Mouse (Mus musculus): ENCODE measurements around the gene Cers6. TPM values are rescaled to one million over a fixed set of nuclear protein-coding genes. Genes with fewer than 3 reads are reported as not detected.

Cers6 gene
- polyA plus RNA-seq, 1 experiment from 2014 or later, result 88.4 TPM

DNA sequence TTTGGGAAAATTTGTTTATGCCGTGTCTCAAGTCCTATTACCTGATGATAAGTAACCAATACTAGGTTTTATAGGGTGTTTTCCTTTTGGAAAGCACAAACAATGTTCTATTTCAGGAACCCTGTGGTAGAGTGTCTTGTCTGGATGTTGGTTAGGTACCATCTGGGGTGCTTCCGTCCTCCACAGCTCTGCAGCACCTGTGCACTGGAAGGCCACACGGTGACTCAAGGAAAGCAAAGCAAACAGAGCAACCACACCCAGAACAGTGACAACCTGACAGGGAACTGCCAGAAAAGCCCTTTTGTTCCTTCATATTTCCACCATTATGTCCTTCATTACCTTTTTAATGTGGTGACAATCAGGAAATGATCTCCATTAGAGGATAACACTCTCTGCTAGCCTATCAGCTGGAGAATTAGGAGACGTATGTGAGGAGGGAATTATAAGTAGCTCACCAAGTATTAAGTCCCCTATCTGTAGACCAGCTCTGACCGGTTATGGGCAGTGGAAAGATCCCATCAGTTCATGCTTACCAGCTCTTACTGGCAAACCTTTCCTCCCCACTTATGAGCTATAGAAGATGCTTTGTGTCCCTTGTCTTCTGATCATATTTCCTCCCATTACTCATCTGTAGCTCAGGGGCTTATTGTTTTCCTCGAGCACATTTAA is 158.7 kb downstream of the Cers6 start:
- no peak for ATAC-seq (ENCODE audit: low FRiP score, low TSS enrichment)
- no peak for DNase-seq
- no peak overlapping the region for H3K9ac ChIP-seq (replicated peaks; ENCODE audit: low read length)
- no peak overlapping the region for H3K4me2 ChIP-seq (ENCODE audit: low read length)
- H3K4me3 ChIP-seq (replicated peaks; ENCODE audit: low read depth, low read length), result no peak overlapping the region
- no peaks in the 10 kb centered on the region for H3K36me3 ChIP-seq (ENCODE audit: control insufficient read depth, insufficient read depth, low read length)
- 85% methylated on average over 6 of the region's 6 CpGs for WGBS
- no peaks in the 10 kb centered on the region for H3K9me3 ChIP-seq (ENCODE audit: control insufficient read depth, low read length)
- no peaks in the 10 kb centered on the region for H3K27me3 ChIP-seq (ENCODE audit: control insufficient read depth, insufficient read depth, low read length)
- no peaks in the 10 kb centered on the region for H3K4me1 ChIP-seq (ENCODE audit: control insufficient read depth, insufficient read depth, low read length)
- H3K27ac ChIP-seq (replicated peaks; ENCODE audit: low read depth, low read length), result no peak overlapping the region

DNA sequence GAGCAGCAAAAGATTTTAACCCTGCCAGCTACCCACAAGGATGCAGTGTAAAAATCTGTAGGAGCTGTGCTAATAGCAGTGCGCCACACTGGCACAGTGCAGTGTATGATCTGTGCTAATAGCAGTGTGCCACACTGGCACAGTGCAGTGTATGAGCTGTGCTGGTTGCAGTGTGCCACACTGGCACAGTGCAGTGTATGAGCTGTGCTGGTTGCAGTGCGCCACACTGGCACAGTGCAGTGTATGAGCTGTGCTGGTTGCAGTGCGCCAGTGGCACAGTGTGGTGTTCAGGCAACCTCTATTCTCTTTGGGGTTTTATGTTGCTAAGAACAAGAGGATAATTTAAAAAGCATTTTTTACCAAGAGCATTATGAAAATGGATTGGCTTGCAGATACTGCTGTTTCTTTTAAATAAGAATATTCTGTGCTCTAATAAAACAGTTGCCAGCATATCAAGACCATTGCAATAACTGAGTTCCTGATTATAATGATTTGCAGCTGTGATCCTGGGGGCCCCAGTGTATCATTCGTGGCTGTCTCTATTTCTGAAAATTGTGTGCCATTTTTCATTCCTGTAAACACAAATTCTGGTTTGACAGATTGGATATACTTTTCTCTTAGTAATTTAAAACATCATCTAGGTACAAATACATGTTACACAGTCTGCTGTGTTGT is 159.5 kb downstream of the Cers6 start:
- Histone ChIP-seq H3K4me1 (ENCODE audit: control insufficient read depth, insufficient read depth, low read length) (no peaks in the 10 kb centered on the region), H3K27me3 (ENCODE audit: control insufficient read depth, insufficient read depth, low read length) (no peaks in the 10 kb centered on the region), H3K4me2 (ENCODE audit: low read length) (no peak overlapping the region), H3K9me3 (ENCODE audit: control insufficient read depth, low read length) (no peaks in the 10 kb centered on the region), H3K4me3 (replicated peaks; ENCODE audit: low read depth, low read length) (no peak overlapping the region), H3K9ac (replicated peaks; ENCODE audit: low read length) (no peak overlapping the region), H3K27ac (replicated peaks; ENCODE audit: low read depth, low read length) (no peak overlapping the region), H3K36me3 (ENCODE audit: control insufficient read depth, insufficient read depth, low read length) (no peaks in the 10 kb centered on the region)
- ATAC-seq (ENCODE audit: low FRiP score, low TSS enrichment) (no peak), DNase-seq (no peak)
- WGBS, result 88% methylated on average over 4 of the region's 4 CpGs

DNA sequence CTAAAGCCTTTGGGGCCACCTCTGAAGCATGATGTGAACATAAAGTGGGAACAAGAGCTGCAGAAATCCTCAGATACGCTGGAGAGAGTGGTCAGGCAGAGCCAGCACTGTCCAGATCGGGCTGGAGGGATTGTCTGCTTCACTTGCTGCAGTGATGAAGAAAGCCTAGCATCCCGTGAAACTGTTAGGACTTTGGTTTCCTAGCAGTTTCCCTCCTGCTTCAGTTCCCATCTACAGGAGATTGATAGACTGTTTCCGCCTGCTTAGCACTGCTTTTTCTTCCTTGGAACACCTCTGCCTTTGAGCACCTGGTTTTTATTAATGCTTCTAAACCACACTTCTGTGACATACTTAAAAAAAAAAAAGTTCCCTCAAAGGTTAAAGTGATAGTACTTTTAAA is 160.3 kb downstream of the Cers6 start:
- H3K27me3 ChIP-seq (ENCODE audit: control insufficient read depth, insufficient read depth, low read length), result no peaks in the 10 kb centered on the region
- DNase-seq (no peak), ATAC-seq (ENCODE audit: low FRiP score, low TSS enrichment) (no peak)
- no peaks in the 10 kb centered on the region for H3K36me3 ChIP-seq (ENCODE audit: control insufficient read depth, insufficient read depth, low read length)
- H3K4me3 ChIP-seq (replicated peaks; ENCODE audit: low read depth, low read length), result no peak overlapping the region
- H3K4me2 ChIP-seq (ENCODE audit: low read length), result no peak overlapping the region
- no peak overlapping the region for H3K27ac ChIP-seq (replicated peaks; ENCODE audit: low read depth, low read length)
- 39% methylated on average over 4 of the region's 4 CpGs for WGBS
- no peak overlapping the region; the same call in 1 of the 2 replicates for H3K9ac ChIP-seq (replicated peaks; ENCODE audit: low read length)
- H3K4me1 ChIP-seq (ENCODE audit: control insufficient read depth, insufficient read depth, low read length), result no peaks in the 10 kb centered on the region
- no peaks in the 10 kb centered on the region for H3K9me3 ChIP-seq (ENCODE audit: control insufficient read depth, low read length)

DNA sequence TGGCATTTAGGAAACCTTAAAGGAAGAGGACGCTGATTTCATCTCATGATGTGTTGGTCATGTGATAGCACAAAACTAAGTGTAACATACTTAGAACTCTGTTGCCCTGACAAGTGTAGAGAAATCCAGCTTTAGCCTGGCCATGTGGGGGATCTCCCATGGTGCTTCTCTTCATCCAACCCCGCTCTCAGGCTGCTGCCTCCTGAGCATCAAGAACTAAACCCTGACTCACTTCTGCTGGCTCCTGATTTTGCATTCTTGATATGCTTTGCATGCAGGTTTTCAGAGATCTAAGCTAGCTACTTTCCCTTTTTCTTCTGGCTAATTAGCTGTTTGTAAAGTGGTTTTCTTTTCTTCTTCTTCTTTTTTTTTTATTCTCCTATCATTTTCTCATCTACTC is 163.6 kb downstream of the Cers6 start:
- Histone ChIP-seq H3K27ac (replicated peaks; ENCODE audit: low read depth, low read length) (no peak overlapping the region), H3K27me3 (ENCODE audit: control insufficient read depth, insufficient read depth, low read length) (no peaks in the 10 kb centered on the region), H3K4me1 (ENCODE audit: control insufficient read depth, insufficient read depth, low read length) (no peaks in the 10 kb centered on the region), H3K36me3 (ENCODE audit: control insufficient read depth, insufficient read depth, low read length) (no peaks in the 10 kb centered on the region), H3K9ac (replicated peaks; ENCODE audit: low read length) (no peak overlapping the region), H3K9me3 (ENCODE audit: control insufficient read depth, low read length) (peaks cover 2% of the 10 kb centered on the region; the same call in 1 of the 2 replicates), H3K4me3 (replicated peaks; ENCODE audit: low read depth, low read length) (no peak overlapping the region), H3K4me2 (ENCODE audit: low read length) (no peak overlapping the region)
- no peak for ATAC-seq (ENCODE audit: low FRiP score, low TSS enrichment)
- no peak for DNase-seq
- 74% methylated on average over 2 of the region's 2 CpGs for WGBS

DNA sequence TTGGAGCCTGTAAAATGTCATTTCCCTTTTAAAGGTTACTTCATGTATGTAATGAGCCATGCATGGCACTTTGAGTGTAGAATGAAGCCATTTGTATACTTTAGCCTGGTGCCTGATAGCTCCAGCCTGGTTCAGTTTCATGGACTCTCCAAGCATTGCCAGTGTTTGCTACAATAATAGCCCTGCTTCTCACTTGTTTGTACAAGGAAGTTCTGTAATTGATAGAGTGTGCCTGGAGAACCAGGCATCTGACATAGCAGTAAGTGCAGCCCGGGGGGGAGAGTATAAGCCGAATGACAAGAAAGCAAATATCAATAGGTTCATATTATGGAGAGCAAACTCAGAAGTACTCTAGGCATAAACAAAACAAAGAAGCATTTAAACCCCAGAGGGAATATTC is 171.3 kb downstream of the Cers6 start:
- ATAC-seq (ENCODE audit: low FRiP score, low TSS enrichment), result no peak
- Histone ChIP-seq H3K4me1 (ENCODE audit: control insufficient read depth, insufficient read depth, low read length) (no peaks in the 10 kb centered on the region), H3K9ac (replicated peaks; ENCODE audit: low read length) (no peak overlapping the region), H3K27me3 (ENCODE audit: control insufficient read depth, insufficient read depth, low read length) (no peaks in the 10 kb centered on the region), H3K4me3 (replicated peaks; ENCODE audit: low read depth, low read length) (no peak overlapping the region), H3K9me3 (ENCODE audit: control insufficient read depth, low read length) (peaks cover 2% of the 10 kb centered on the region; the same call in 1 of the 2 replicates), H3K36me3 (ENCODE audit: control insufficient read depth, insufficient read depth, low read length) (no peaks in the 10 kb centered on the region), H3K27ac (replicated peaks; ENCODE audit: low read depth, low read length) (peak overlapping the region; percentile 28; the same call in 1 of the 2 replicates), H3K4me2 (ENCODE audit: low read length) (no peak overlapping the region)
- peak; percentile 11 for DNase-seq
- WGBS, result 66% methylated on average over 2 of the region's 2 CpGs

DNA sequence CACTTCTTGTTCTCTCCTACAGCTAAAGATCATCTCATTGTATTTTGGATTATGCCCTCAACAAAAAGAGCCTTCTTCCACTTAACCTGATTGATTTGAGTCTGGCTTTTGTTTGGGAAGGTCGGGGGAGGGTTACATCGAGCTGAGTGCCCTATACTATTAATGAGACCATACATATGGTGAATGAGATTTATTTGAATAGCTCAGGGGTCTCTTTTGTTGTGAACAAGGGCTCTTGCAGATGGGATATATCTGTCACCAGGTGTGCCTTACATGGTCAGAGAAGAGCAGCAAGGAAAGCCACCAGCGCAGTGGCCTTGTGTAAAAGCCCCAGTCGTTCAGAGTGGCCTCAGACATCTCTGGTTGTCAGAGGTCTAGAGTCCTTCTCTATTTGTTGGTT is 174.2 kb downstream of the Cers6 start:
- H3K4me1 ChIP-seq (ENCODE audit: control insufficient read depth, insufficient read depth, low read length), result no peaks in the 10 kb centered on the region
- H3K4me2 ChIP-seq (ENCODE audit: low read length), result no peak overlapping the region
- H3K9me3 ChIP-seq (ENCODE audit: control insufficient read depth, low read length), result no peaks in the 10 kb centered on the region
- H3K27ac ChIP-seq (replicated peaks; ENCODE audit: low read depth, low read length), result no peak overlapping the region
- H3K9ac ChIP-seq (replicated peaks; ENCODE audit: low read length), result no peak overlapping the region
- ATAC-seq (ENCODE audit: low FRiP score, low TSS enrichment) (no peak), DNase-seq (no peak)
- H3K36me3 ChIP-seq (ENCODE audit: control insufficient read depth, insufficient read depth, low read length), result no peaks in the 10 kb centered on the region
- WGBS, result 9% methylated on average over 4 of the region's 4 CpGs
- no peaks in the 10 kb centered on the region for H3K27me3 ChIP-seq (ENCODE audit: control insufficient read depth, insufficient read depth, low read length)
- no peak overlapping the region for H3K4me3 ChIP-seq (replicated peaks; ENCODE audit: low read depth, low read length)

DNA sequence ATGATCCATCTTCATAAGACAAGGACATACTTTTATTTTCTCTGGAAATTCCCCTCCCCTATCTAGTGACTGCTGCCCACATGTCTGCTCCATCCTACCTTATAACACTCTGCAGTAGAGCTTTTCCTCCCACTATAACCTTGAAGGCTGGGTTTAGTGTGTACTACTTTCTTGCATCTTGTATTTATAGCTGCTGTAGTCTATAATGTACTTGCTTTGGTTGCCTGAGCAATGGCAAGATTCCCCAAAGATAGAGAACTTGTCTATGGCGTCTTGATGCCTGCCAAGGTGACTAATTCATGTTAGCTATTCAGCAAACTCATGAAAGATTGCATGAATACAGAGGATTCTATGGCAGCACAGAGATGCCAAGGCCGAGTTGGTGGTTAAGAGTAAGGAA is 176.1 kb downstream of the Cers6 start:
- Histone ChIP-seq H3K4me3 (replicated peaks; ENCODE audit: low read depth, low read length) (no peak overlapping the region), H3K27me3 (ENCODE audit: control insufficient read depth, insufficient read depth, low read length) (no peaks in the 10 kb centered on the region), H3K4me2 (ENCODE audit: low read length) (no peak overlapping the region), H3K36me3 (ENCODE audit: control insufficient read depth, insufficient read depth, low read length) (no peaks in the 10 kb centered on the region), H3K4me1 (ENCODE audit: control insufficient read depth, insufficient read depth, low read length) (0 out of 2 replicates have a peak, but pooled peaks cover 1% of the 10 kb centered on the region), H3K9me3 (ENCODE audit: control insufficient read depth, low read length) (no peaks in the 10 kb centered on the region), H3K9ac (replicated peaks; ENCODE audit: low read length) (no peak overlapping the region), H3K27ac (replicated peaks; ENCODE audit: low read depth, low read length) (no peak overlapping the region)
- no peak for DNase-seq
- ATAC-seq (ENCODE audit: low FRiP score, low TSS enrichment), result no peak
- 89% methylated on average over 2 of the region's 2 CpGs for WGBS

DNA sequence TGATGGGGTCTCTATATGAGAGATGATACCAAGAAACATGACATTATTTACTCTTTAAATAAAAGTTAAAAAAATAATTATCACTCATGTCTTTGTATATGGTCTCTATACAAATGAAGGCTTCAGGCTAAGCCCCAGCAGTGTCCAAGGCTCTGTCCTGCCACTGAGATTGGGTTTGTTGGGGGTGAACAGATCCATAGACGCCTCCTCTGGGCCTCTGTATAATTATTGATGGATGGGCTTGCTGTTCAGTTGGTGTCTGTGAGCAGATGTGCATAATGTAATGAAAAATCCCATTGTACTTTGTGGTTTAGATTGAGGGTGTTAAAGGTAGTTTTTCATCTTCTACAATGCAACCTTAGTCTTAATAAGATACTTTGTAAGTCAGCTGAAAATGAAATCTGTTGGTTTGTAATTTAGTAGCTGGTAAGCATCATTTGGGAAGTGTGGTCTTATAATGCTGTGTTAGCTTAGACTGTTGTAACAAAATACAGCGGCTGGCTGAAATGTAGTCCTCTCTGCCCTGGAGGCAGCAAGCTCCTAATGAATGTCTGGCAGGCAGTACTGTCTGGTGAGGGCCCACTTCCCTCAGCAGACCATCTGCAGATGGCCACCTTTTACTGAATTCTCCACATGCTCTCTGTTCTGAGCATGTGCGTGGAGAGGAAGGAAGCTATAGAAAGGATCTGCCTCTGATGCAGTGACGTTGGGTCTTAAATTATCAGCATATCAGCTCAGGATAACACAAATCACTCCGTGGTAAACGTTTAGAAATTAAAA is 181.3 kb downstream of the Cers6 start:
- WGBS, result 68% methylated on average over 6 of the region's 6 CpGs
- no peak for ATAC-seq (ENCODE audit: low FRiP score, low TSS enrichment)
- no peak overlapping the region for H3K4me2 ChIP-seq (ENCODE audit: low read length)

More for the DNA sequence above, 181.3 kb downstream of the Cers6 start:
- Histone ChIP-seq H3K9ac (replicated peaks; ENCODE audit: low read length) (no peak overlapping the region), H3K9me3 (ENCODE audit: control insufficient read depth, low read length) (no peaks in the 10 kb centered on the region), H3K27me3 (ENCODE audit: control insufficient read depth, insufficient read depth, low read length) (no peaks in the 10 kb centered on the region), H3K36me3 (ENCODE audit: control insufficient read depth, insufficient read depth, low read length) (no peaks in the 10 kb centered on the region), H3K4me1 (ENCODE audit: control insufficient read depth, insufficient read depth, low read length) (peaks cover 6% of the 10 kb centered on the region; the same call in 1 of the 2 replicates), H3K4me3 (replicated peaks; ENCODE audit: low read depth, low read length) (no peak overlapping the region), H3K27ac (replicated peaks; ENCODE audit: low read depth, low read length) (no peak overlapping the region; the same call in 1 of the 2 replicates)
- peak; percentile 41 for DNase-seq
